Mouse (Mus musculus): ENCODE results near the gene Wnt7a. TPM values are rescaled to one million over a fixed set of nuclear protein-coding genes. Genes with fewer than 3 reads are reported as not detected.
A peak's percentile ranks its signal among the peaks of the same experiment; 100 is the strongest.

Gene Wnt7a
- polyA plus RNA-seq, 1 experiment from 2014 or later = 2.5 TPM

GRCm38 (mm10) chr6:91345091-91345490, 66.1 kb downstream of the Wnt7a start:
- Histone ChIP-seq H3K9me3 (ENCODE audit: control insufficient read depth, low read length) (no peaks in the 10 kb centered on the region), H3K4me1 (ENCODE audit: control insufficient read depth, insufficient read depth, low read length) (no peaks in the 10 kb centered on the region; the same call in 1 of the 2 replicates), H3K27me3 (ENCODE audit: control insufficient read depth, insufficient read depth, low read length) (no peaks in the 10 kb centered on the region), H3K27ac (replicated peaks; ENCODE audit: low read depth, low read length) (no peak overlapping the region), H3K4me3 (ENCODE audit: low read depth, low read length) (no peak overlapping the region), H3K4me2 (ENCODE audit: low read depth, severe bottlenecking) (no peak overlapping the region), H3K36me3 (ENCODE audit: control insufficient read depth, insufficient read depth, low read length) (no peaks in the 10 kb centered on the region), H3K9ac (ENCODE audit: low read length) (no peak overlapping the region)
- WGBS = 78% methylated on average over 5 of the region's 5 CpGs
- ATAC-seq (ENCODE audit: insufficient number of reproducible peaks, low FRiP score, low TSS enrichment, low read depth) = no peak
- DNase-seq (ENCODE audit: low spot score) = no peak

- Histone ChIP-seq H3K4me2 (ENCODE audit: low read depth, severe bottlenecking) (no peak overlapping the region), H3K9ac (ENCODE audit: low read length) (no peak overlapping the region), H3K4me3 (ENCODE audit: low read depth, low read length) (no peak overlapping the region), H3K9me3 (ENCODE audit: control insufficient read depth, low read length) (no peaks in the 10 kb centered on the region), H3K27ac (replicated peaks; ENCODE audit: low read depth, low read length) (no peak overlapping the region), H3K4me1 (ENCODE audit: control insufficient read depth, insufficient read depth, low read length) (peaks cover 2% of the 10 kb centered on the region; the same call in 1 of the 2 replicates), H3K27me3 (ENCODE audit: control insufficient read depth, insufficient read depth, low read length) (no peaks in the 10 kb centered on the region), H3K36me3 (ENCODE audit: control insufficient read depth, insufficient read depth, low read length) (no peaks in the 10 kb centered on the region)
- WGBS = 54% methylated on average over 8 of the region's 8 CpGs
- no peak for ATAC-seq (ENCODE audit: insufficient number of reproducible peaks, low FRiP score, low TSS enrichment, low read depth)
- DNase-seq (ENCODE audit: low spot score) = peak; percentile 35
Measured at GRCm38 (mm10) chr6:91339612-91340246, 71.4 kb downstream of the Wnt7a start.

GRCm38 (mm10) chr6:91335470-91335869, 75.7 kb downstream of the Wnt7a start:
- Histone ChIP-seq H3K4me2 (ENCODE audit: low read depth, severe bottlenecking) (no peak overlapping the region), H3K9me3 (ENCODE audit: control insufficient read depth, low read length) (no peaks in the 10 kb centered on the region), H3K36me3 (ENCODE audit: control insufficient read depth, insufficient read depth, low read length) (no peaks in the 10 kb centered on the region), H3K27ac (replicated peaks; ENCODE audit: low read depth, low read length) (no peak overlapping the region), H3K4me3 (ENCODE audit: low read depth, low read length) (no peak overlapping the region), H3K9ac (ENCODE audit: low read length) (no peak overlapping the region), H3K4me1 (ENCODE audit: control insufficient read depth, insufficient read depth, low read length) (peaks cover 2% of the 10 kb centered on the region; the same call in 1 of the 2 replicates), H3K27me3 (ENCODE audit: control insufficient read depth, insufficient read depth, low read length) (no peaks in the 10 kb centered on the region)
- ATAC-seq (ENCODE audit: insufficient number of reproducible peaks, low FRiP score, low TSS enrichment, low read depth) (no peak), DNase-seq (ENCODE audit: low spot score) (no peak)
- 82% methylated on average over 1 of the region's 1 CpGs for WGBS

GRCm38 (mm10) chr6:91331886-91332285, 79.3 kb downstream of the Wnt7a start:
- H3K27me3 ChIP-seq (ENCODE audit: control insufficient read depth, insufficient read depth, low read length) = no peaks in the 10 kb centered on the region
- 94% methylated on average over 8 of the region's 8 CpGs for WGBS
- H3K4me3 ChIP-seq (ENCODE audit: low read depth, low read length) = no peak overlapping the region
- ATAC-seq (ENCODE audit: insufficient number of reproducible peaks, low FRiP score, low TSS enrichment, low read depth) (no peak), DNase-seq (ENCODE audit: low spot score) (no peak)
- H3K9me3 ChIP-seq (ENCODE audit: control insufficient read depth, low read length) = no peaks in the 10 kb centered on the region
- H3K36me3 ChIP-seq (ENCODE audit: control insufficient read depth, insufficient read depth, low read length) = no peaks in the 10 kb centered on the region
- no peak overlapping the region for H3K27ac ChIP-seq (replicated peaks; ENCODE audit: low read depth, low read length)
- no peaks in the 10 kb centered on the region for H3K4me1 ChIP-seq (ENCODE audit: control insufficient read depth, insufficient read depth, low read length)
- H3K9ac ChIP-seq (ENCODE audit: low read length) = no peak overlapping the region
- H3K4me2 ChIP-seq (ENCODE audit: low read depth, severe bottlenecking) = no peak overlapping the region

GRCm38 (mm10) chr6:91325556-91325955, 85.6 kb downstream of the Wnt7a start:
- no peaks in the 10 kb centered on the region for H3K27me3 ChIP-seq (ENCODE audit: control insufficient read depth, insufficient read depth, low read length)
- no peak for ATAC-seq (ENCODE audit: insufficient number of reproducible peaks, low FRiP score, low TSS enrichment, low read depth)
- DNase-seq (ENCODE audit: low spot score) = no peak
- no peak overlapping the region for H3K9ac ChIP-seq (ENCODE audit: low read length)
- H3K4me3 ChIP-seq (ENCODE audit: low read depth, low read length) = no peak overlapping the region
- no peak overlapping the region for H3K27ac ChIP-seq (replicated peaks; ENCODE audit: low read depth, low read length)
- no peaks in the 10 kb centered on the region for H3K4me1 ChIP-seq (ENCODE audit: control insufficient read depth, insufficient read depth, low read length)
- no peaks in the 10 kb centered on the region for H3K9me3 ChIP-seq (ENCODE audit: control insufficient read depth, low read length)
- no peaks in the 10 kb centered on the region for H3K36me3 ChIP-seq (ENCODE audit: control insufficient read depth, insufficient read depth, low read length)
- WGBS = 81% methylated on average over 4 of the region's 4 CpGs
- no peak overlapping the region for H3K4me2 ChIP-seq (ENCODE audit: low read depth, severe bottlenecking)

- 48% methylated on average over 11 of the region's 11 CpGs for WGBS
- Histone ChIP-seq H3K4me1 (ENCODE audit: control insufficient read depth, insufficient read depth, low read length) (no peaks in the 10 kb centered on the region), H3K27ac (replicated peaks; ENCODE audit: low read depth, low read length) (no peak overlapping the region), H3K4me3 (ENCODE audit: low read depth, low read length) (no peak overlapping the region), H3K36me3 (ENCODE audit: control insufficient read depth, insufficient read depth, low read length) (no peaks in the 10 kb centered on the region), H3K27me3 (ENCODE audit: control insufficient read depth, insufficient read depth, low read length) (no peaks in the 10 kb centered on the region), H3K4me2 (ENCODE audit: low read depth, severe bottlenecking) (no peak overlapping the region), H3K9ac (ENCODE audit: low read length) (no peak overlapping the region), H3K9me3 (ENCODE audit: control insufficient read depth, low read length) (no peaks in the 10 kb centered on the region)
- no peak for DNase-seq (ENCODE audit: low spot score)
- ATAC-seq (ENCODE audit: insufficient number of reproducible peaks, low FRiP score, low TSS enrichment, low read depth) = no peak
Measured at GRCm38 (mm10) chr6:91324752-91325151, 86.4 kb downstream of the Wnt7a start.

GRCm38 (mm10) chr6:91322001-91322772, 89.0 kb downstream of the Wnt7a start:
- DNase-seq (ENCODE audit: low spot score) = no peak
- WGBS = 90% methylated on average over 9 of the region's 9 CpGs
- ATAC-seq (ENCODE audit: insufficient number of reproducible peaks, low FRiP score, low TSS enrichment, low read depth) = no peak

More at GRCm38 (mm10) chr6:91322001-91322772, 89.0 kb downstream of the Wnt7a start:
- no peaks in the 10 kb centered on the region for H3K9me3 ChIP-seq (ENCODE audit: control insufficient read depth, low read length)
- H3K36me3 ChIP-seq (ENCODE audit: control insufficient read depth, insufficient read depth, low read length) = no peaks in the 10 kb centered on the region
- no peak overlapping the region for H3K9ac ChIP-seq (ENCODE audit: low read length)
- no peak overlapping the region for H3K4me3 ChIP-seq (ENCODE audit: low read depth, low read length)
- H3K27ac ChIP-seq (replicated peaks; ENCODE audit: low read depth, low read length) = no peak overlapping the region
- H3K27me3 ChIP-seq (ENCODE audit: control insufficient read depth, insufficient read depth, low read length) = no peaks in the 10 kb centered on the region
- no peak overlapping the region for H3K4me2 ChIP-seq (ENCODE audit: low read depth, severe bottlenecking)
- H3K4me1 ChIP-seq (ENCODE audit: control insufficient read depth, insufficient read depth, low read length) = no peaks in the 10 kb centered on the region

Data from limb, embryonic 11.5 days (tissue).